Mouse (Mus musculus) midbrain, embryonic 14.5 days (tissue): Measurements from ENCODE around the gene Orai2. TPM values are rescaled to one million over a fixed set of nuclear protein-coding genes. Genes with fewer than 3 reads are reported as not detected.

ENCODE experiments used
- ATAC-seq: fragments of 200-750 bp; cut with Nextera tagmentation; 2 replicates; pipeline ENCODE4 v1.8.0; 2017; ENCODE audit warnings: moderate number of reproducible peaks, moderate library complexity; ENCODE audit not compliant: low FRiP score, low TSS enrichment
- DNase-seq: peaks from one replicate; pipeline ENCODE4 v3.0.0-alpha.2; 2015
- H3K27ac ChIP-seq: fragments of 300-500 bp; sonication (generic); replicated peaks from 2 replicates; pipeline ENCODE4 v1.5.1; 2014; ENCODE audit warnings: mild to moderate bottlenecking, low read depth, low read length, moderate library complexity
- H3K27me3 ChIP-seq: fragments of 300-500 bp; sonication (generic); 2 replicates; pipeline ENCODE4 v1.6.1; 2014; ENCODE audit warnings: low read length, control low read depth, mixed read lengths; ENCODE audit not compliant: control insufficient read depth, insufficient read depth
- H3K36me3 ChIP-seq: fragments of 300-500 bp; sonication (generic); 2 replicates; pipeline ENCODE4 v1.6.1; 2014; ENCODE audit warnings: low read length, control low read depth; ENCODE audit not compliant: control insufficient read depth, insufficient read depth
- H3K4me1 ChIP-seq: fragments of 300-500 bp; sonication (generic); 2 replicates; pipeline ENCODE4 v1.6.1; 2014; ENCODE audit warnings: mild to moderate bottlenecking, antibody characterized with exemption, low read length, control low read depth; ENCODE audit not compliant: control insufficient read depth, insufficient read depth
- H3K4me2 ChIP-seq: fragments of 300-500 bp; sonication (generic); 2 replicates; pipeline ENCODE4 v1.6.1; 2014; ENCODE audit warnings: mild to moderate bottlenecking, low read length, moderate library complexity
- H3K4me3 ChIP-seq: fragments of 300-500 bp; sonication (generic); replicated peaks from 2 replicates; pipeline ENCODE4 v1.5.1; 2014; ENCODE audit warnings: low read depth, low read length
- H3K9ac ChIP-seq: fragments of 300-500 bp; sonication (generic); replicated peaks from 2 replicates; pipeline ENCODE4 v1.6.1; 2014; ENCODE audit warnings: mild to moderate bottlenecking, low read length, moderate library complexity
- H3K9me3 ChIP-seq: fragments of 300-500 bp; sonication (generic); 2 replicates; pipeline ENCODE4 v1.6.1; 2016; ENCODE audit warnings: low read length, control low read depth, mixed read lengths; ENCODE audit not compliant: control insufficient read depth
- WGBS: fragments of 180-500 bp; shearing (Covaris S2); extraction: QIAGEN DNeasy Blood & Tissue Kit; methylation state at CpG from one replicate; pipeline ENCODE4 v1.1.7; 2014; 5-methylcytosine and 5-hydroxymethylcytosine counted together
- polyA plus RNA-seq: library from polyadenylated mRNA; unstranded; fragments of >200 nt; fragmentation: Nextera tagmentation; extraction: Ambion mirVana; gene quantifications from 2 replicates; pipeline ENCODE4 v1.2.1, GENCODE M21; 2014

The Orai2 gene
- polyA plus RNA-seq, result 38.2 and 46.8 TPM in 2 replicates

DNA sequence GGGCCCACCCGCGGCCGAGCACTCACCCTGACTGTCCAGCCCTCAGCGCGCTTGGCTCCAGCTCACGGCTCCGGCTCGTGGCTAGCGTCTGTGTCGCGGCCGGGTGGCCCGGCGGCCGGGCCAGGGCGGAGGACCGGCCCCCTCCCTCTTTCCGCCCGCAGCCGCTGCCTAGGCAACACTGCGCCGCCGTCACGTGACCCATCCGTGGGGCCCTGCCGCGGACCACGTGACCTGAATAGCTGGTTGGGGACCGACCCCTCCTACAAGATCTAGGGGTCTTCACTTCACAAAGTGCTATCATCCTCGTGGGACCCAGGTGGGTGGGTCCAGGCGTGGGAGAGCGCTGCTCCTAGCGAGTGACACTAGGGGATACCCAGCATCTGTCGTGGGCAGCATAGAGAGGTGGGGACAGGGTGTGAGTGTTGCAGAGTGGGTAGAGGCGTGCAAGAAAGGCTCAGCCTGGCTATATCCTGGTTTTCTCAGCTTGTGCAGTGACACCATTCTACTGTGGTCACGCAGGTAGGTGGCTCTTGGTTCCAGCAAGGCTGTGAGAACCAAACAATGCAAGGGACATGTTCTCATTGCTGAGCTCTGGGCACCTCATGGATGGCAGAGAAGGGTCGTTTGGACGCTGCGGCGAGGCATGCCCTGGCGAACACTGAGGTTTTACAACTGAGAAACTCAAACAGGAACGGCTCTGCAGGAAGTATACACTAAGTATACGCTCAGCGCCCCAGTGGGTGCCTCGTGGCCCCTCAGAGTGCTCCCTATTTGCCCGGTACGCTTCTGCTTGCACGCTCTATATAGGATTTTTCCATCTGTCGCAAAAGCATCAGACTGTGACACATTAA lies at the start of gene Orai2:
Orai2 (minus strand) TSS at position 202 of the 851 bp plus-strand sequence.
- Histone ChIP-seq H3K9me3 (no peaks in the 10 kb centered on the region), H3K27me3 (no peaks in the 10 kb centered on the region), H3K36me3 (peaks cover 6% of the 10 kb centered on the region; the same call in 1 of the 2 replicates), H3K4me2 (peak within 1 kb of the TSS; percentile 93), H3K9ac (peak within 1 kb of the TSS; percentile 68), H3K27ac (peak within 1 kb of the TSS; percentile 79), H3K4me1 (peaks cover 17% of the 10 kb centered on the region; the same call in 1 of the 2 replicates), H3K4me3 (peak within 1 kb of the TSS; percentile 58)
- DNase-seq (peak; percentile 94), ATAC-seq (peak; percentile 89)
- WGBS, result 2% methylated on average over 47 of the region's 49 CpGs

DNA sequence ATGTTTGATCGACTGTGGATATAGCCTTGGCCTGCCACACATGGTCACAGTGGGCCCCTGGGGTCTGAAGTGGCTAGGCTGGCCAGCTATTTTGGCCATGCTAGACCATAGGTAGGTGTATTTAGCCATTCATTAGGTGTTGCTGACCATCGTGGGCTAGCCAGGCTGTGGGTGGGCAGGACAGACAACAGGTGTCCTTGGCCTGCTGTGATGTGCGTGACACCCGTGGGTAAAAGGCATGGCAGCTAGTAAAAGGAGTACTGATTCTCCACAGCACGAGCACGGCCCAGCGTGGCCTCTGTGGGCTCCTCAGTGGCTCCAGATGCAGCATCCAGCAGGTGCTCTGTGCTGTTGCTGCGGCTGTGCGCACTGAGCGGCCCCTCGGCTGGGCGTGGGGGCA lies 48.1 kb upstream of the Orai2 start:
- H3K4me2 ChIP-seq, result no peak overlapping the region
- no peak overlapping the region for H3K27ac ChIP-seq
- DNase-seq, result no peak
- H3K4me3 ChIP-seq, result no peak overlapping the region
- ATAC-seq, result no peak
- no peaks in the 10 kb centered on the region for H3K4me1 ChIP-seq
- peaks cover 43% of the 10 kb centered on the region for H3K36me3 ChIP-seq
- no peaks in the 10 kb centered on the region for H3K9me3 ChIP-seq
- H3K27me3 ChIP-seq, result no peaks in the 10 kb centered on the region
- no peak overlapping the region for H3K9ac ChIP-seq
- 83% methylated on average over 12 of the region's 12 CpGs for WGBS

DNA sequence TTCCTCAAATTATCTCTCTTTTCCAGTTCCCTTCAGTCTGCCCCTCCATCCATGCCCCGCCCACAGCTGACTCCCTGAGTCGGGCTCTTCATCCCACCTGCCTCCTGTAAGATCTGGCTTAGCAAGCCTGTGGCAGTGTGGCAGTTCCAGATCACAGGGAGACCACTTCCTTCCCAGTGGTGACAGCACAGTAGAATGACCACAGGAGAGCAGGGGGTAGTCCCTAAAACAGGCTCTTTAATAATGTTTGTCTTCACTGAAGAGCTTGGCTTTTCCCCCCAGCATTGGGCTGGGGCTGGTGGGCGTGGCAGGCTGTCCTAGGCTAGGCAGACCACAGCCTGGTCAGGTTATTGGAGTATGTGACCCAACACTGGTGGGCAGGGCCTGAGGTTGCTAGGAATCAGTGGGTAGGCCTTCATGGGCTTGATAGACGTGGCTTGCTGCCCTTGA lies 47.4 kb upstream of the Orai2 start:
- no peak overlapping the region for H3K4me3 ChIP-seq
- H3K9me3 ChIP-seq, result no peaks in the 10 kb centered on the region
- no peak for DNase-seq
- no peaks in the 10 kb centered on the region for H3K4me1 ChIP-seq
- H3K27ac ChIP-seq, result no peak overlapping the region
- no peaks in the 10 kb centered on the region for H3K27me3 ChIP-seq
- no peak overlapping the region for H3K4me2 ChIP-seq
- H3K9ac ChIP-seq, result no peak overlapping the region
- peaks cover 40% of the 10 kb centered on the region for H3K36me3 ChIP-seq
- 71% methylated on average over 4 of the region's 4 CpGs for WGBS
- no peak for ATAC-seq

DNA sequence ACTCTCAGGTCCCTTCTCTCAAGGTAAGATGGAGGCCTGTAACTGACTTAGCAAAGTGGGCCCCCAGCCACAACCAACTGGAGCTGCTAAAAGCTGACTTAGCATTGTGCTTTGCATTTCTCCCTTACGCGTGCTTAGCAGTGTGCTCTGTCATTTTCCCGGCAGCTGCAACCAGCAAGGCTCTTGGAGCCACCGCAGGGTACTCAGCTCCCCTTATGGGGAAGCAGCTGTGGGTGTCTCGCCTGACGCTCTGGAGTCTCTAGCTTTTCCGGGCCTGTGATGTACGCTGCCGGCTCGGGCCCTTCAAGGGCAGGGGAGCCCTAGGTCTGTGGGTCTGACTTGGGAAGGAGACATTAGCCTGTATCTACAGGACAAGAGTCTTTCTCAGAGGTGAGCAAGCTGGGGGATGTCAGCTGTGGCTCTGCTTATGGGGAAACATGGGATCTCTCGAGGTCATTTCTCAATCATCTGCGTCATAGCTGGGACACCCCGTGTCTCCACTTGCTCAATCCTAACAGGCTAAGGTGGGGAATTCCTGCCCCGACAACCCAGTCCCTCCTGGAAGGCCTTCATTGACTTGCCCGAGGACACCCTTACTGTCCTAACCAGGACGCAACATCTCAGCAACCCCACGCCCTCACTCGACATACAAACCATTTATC lies 46.6 kb upstream of the Orai2 start:
- no peak for ATAC-seq
- no peak for DNase-seq
- Histone ChIP-seq H3K27me3 (no peaks in the 10 kb centered on the region), H3K4me1 (no peaks in the 10 kb centered on the region), H3K36me3 (peaks cover 35% of the 10 kb centered on the region), H3K9me3 (no peaks in the 10 kb centered on the region), H3K27ac (no peak overlapping the region), H3K9ac (no peak overlapping the region), H3K4me2 (no peak overlapping the region), H3K4me3 (no peak overlapping the region)
- 87% methylated on average over 18 of the region's 18 CpGs for WGBS

DNA sequence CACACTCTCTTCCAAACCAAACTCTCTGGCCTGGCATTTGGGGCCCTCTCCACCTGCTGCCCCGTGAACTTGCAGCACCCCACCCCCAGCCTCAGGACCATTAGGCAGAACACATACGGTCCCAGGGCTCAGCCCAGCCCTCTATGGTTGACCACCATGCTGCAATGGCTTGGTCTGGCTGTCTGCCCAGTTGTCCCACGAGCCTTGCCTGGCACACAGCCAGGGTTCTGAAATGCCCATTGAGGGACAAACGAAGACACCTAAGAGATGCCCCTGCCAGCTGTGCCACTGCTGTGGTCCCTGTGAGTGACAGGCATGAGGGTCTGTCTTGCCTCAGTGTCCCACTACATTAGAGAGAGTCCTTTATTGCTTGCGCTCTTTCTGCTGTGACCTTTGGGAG lies 45.4 kb upstream of the Orai2 start:
- H3K9me3 ChIP-seq, result no peaks in the 10 kb centered on the region
- H3K36me3 ChIP-seq, result peaks cover 23% of the 10 kb centered on the region
- H3K4me2 ChIP-seq, result no peak overlapping the region
- WGBS, result 64% methylated on average over 5 of the region's 5 CpGs
- H3K4me1 ChIP-seq, result no peaks in the 10 kb centered on the region
- no peaks in the 10 kb centered on the region for H3K27me3 ChIP-seq
- no peak overlapping the region for H3K4me3 ChIP-seq
- peak; percentile 30 for DNase-seq
- H3K27ac ChIP-seq, result no peak overlapping the region
- H3K9ac ChIP-seq, result no peak overlapping the region
- ATAC-seq, result no peak

DNA sequence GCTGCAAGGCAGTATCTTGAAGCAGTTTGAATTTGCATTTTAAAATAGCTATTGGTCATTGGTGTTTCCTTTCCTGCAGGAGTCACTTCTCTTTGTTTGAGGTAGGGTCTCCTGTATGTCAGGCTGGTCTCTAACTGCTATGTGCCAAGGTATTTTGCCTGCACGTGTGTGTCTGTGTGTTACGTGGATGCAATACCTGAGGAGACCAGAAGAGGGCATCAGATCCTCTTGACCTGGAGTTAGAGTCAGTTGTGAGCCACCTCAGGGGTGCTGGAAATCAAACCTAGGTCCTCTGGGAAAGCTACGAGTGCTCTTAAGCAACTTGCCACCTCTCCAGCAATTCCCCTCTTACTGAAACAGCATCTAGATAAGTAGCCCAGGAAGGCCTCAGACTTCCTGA lies 44.7 kb upstream of the Orai2 start:
- no peak for DNase-seq

DNA sequence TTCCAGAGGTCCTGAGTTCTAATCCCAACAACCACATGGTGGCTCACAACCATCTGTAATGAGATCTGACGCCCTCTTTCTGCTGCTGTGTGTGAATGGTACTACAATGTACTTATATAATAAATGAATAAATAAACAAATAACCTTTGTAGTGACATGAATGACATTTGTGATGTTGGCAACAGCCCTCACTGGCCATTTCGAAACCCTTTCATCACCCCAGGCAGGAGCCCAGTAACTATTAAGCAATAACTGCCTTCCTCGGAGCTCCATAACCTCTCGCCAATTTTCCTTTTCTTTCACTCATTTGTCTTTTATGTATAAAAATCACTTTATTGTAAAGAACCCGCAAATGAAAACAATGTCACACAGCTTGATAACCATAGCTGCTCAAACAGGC lies 43.2 kb upstream of the Orai2 start:
- no peak overlapping the region for H3K9ac ChIP-seq
- H3K4me2 ChIP-seq, result no peak overlapping the region
- 87% methylated on average over 5 of the region's 5 CpGs for WGBS
- DNase-seq, result no peak
- peaks cover 7% of the 10 kb centered on the region for H3K36me3 ChIP-seq
- H3K9me3 ChIP-seq, result no peaks in the 10 kb centered on the region
- no peaks in the 10 kb centered on the region for H3K27me3 ChIP-seq
- no peak overlapping the region for H3K27ac ChIP-seq
- H3K4me3 ChIP-seq, result no peak overlapping the region
- no peaks in the 10 kb centered on the region for H3K4me1 ChIP-seq
- no peak for ATAC-seq

More for the DNA sequence above, 44.7 kb upstream of the Orai2 start:
- Histone ChIP-seq H3K27ac (no peak overlapping the region), H3K4me1 (no peaks in the 10 kb centered on the region), H3K27me3 (no peaks in the 10 kb centered on the region), H3K4me2 (no peak overlapping the region), H3K9me3 (no peaks in the 10 kb centered on the region), H3K36me3 (peaks cover 17% of the 10 kb centered on the region), H3K4me3 (no peak overlapping the region), H3K9ac (no peak overlapping the region)
- WGBS, result 90% methylated on average over 3 of the region's 3 CpGs
- no peak for ATAC-seq

DNA sequence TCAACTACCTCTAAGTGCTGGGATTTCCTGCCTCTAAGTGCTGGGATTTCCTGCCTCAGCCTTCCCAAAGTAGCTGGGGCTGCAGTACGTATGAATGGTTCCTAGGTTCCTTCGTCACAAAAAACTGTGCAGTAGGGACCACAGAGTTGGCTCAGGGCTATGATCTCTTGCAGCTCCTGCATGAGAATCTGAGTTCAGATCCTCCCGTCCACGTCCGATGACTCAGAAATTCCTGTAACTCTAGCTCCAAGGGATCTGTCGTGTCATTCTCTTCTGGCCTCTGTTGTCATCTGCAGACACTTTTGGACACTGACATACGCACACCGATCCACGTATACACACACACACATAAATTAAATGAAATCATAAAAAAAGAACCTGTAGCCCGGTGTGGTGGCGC lies 42.2 kb upstream of the Orai2 start:
- 95% methylated on average over 11 of the region's 11 CpGs for WGBS
- no peaks in the 10 kb centered on the region for H3K27me3 ChIP-seq
- ATAC-seq, result no peak

More for the DNA sequence above, 42.2 kb upstream of the Orai2 start:
- DNase-seq, result no peak
- Histone ChIP-seq H3K36me3 (no peaks in the 10 kb centered on the region), H3K9me3 (no peaks in the 10 kb centered on the region), H3K4me2 (no peak overlapping the region), H3K9ac (no peak overlapping the region), H3K4me1 (no peaks in the 10 kb centered on the region), H3K4me3 (no peak overlapping the region), H3K27ac (no peak overlapping the region)
